Mouse (Mus musculus): Measurements from ENCODE around the gene Slc39a7. TPM values are rescaled to one million over a fixed set of nuclear protein-coding genes. Genes with fewer than 3 reads are reported as not detected.

Gene Slc39a7
- polyA plus RNA-seq, 1 experiment from 2014 or later, result 56.3 TPM

MicroRNA genes within 50 kb of the gene (microRNA counts, 519-probe panel; counts per million panel counts)
- not detected for microRNA mmu-miR-219

Small RNAs within 50 kb of the gene (microRNA-seq; reads per million reads assigned to microRNA genes)
- gene Mir219a-1 (not detected), gene Mir219c (not detected)

Other genes with a start within 250 kb of the Slc39a7 start
- 23.0 and 27.6 TPM in 2 replicates for gene Angptl4, start 249.9 kb downstream of the Slc39a7 start, polyA plus RNA-seq (2015; fragmentation: Nextera tagmentation; extraction: Ambion mirVana)
- gene Kank3, start 221.2 kb downstream of the Slc39a7 start, polyA plus RNA-seq (2015; fragmentation: Nextera tagmentation; extraction: Ambion mirVana), result 10.4 and 12.8 TPM in 2 replicates
- 356 and 444 TPM in 2 replicates for gene Rps28, start 207.1 kb downstream of the Slc39a7 start, polyA plus RNA-seq (2015; fragmentation: Nextera tagmentation; extraction: Ambion mirVana)
- gene Ndufa7, start 207.1 kb downstream of the Slc39a7 start, polyA plus RNA-seq (2015; fragmentation: Nextera tagmentation; extraction: Ambion mirVana), result 240 and 251 TPM in 2 replicates
- gene Cd320, start 188.6 kb downstream of the Slc39a7 start, polyA plus RNA-seq (2015; fragmentation: Nextera tagmentation; extraction: Ambion mirVana), result 14.4 and 14.7 TPM in 2 replicates
- not detected in 2 replicates for gene Gm7029, start 157.8 kb downstream of the Slc39a7 start, polyA plus RNA-seq (2015; fragmentation: Nextera tagmentation; extraction: Ambion mirVana)
- gene Kifc1, start 141.0 kb downstream of the Slc39a7 start, polyA plus RNA-seq (2015; fragmentation: Nextera tagmentation; extraction: Ambion mirVana), result 7.5 and 8.3 TPM in 2 replicates
- 0.35 and 0.38 TPM in 2 replicates for gene Platr17, start 126.5 kb downstream of the Slc39a7 start, polyA plus RNA-seq (2015; fragmentation: Nextera tagmentation; extraction: Ambion mirVana)
- 18.7 and 20.4 TPM in 2 replicates for gene Daxx, start 122.3 kb downstream of the Slc39a7 start, polyA plus RNA-seq (2015; fragmentation: Nextera tagmentation; extraction: Ambion mirVana)
- gene Tapbp, start 115.8 kb downstream of the Slc39a7 start, polyA plus RNA-seq (2015; fragmentation: Nextera tagmentation; extraction: Ambion mirVana), result 33.3 and 35.7 TPM in 2 replicates
- 8.2 and 9.8 TPM in 2 replicates for gene Zbtb22, start 115.8 kb downstream of the Slc39a7 start, polyA plus RNA-seq (2015; fragmentation: Nextera tagmentation; extraction: Ambion mirVana)
- gene Rgl2, start 102.1 kb downstream of the Slc39a7 start, polyA plus RNA-seq (2015; fragmentation: Nextera tagmentation; extraction: Ambion mirVana), result 8.2 and 10.2 TPM in 2 replicates
- gene Pfdn6, start 91.3 kb downstream of the Slc39a7 start, polyA plus RNA-seq (2015; fragmentation: Nextera tagmentation; extraction: Ambion mirVana), result 89.6 and 96.8 TPM in 2 replicates
- gene Wdr46, start 91.0 kb downstream of the Slc39a7 start, polyA plus RNA-seq (2015; fragmentation: Nextera tagmentation; extraction: Ambion mirVana), result 18.4 and 19.3 TPM in 2 replicates
- 2.4 and 2.5 TPM in 2 replicates for gene B3galt4, start 80.2 kb downstream of the Slc39a7 start, polyA plus RNA-seq (2015; fragmentation: Nextera tagmentation; extraction: Ambion mirVana)
- gene Vps52, start 75.9 kb downstream of the Slc39a7 start, polyA plus RNA-seq (2015; fragmentation: Nextera tagmentation; extraction: Ambion mirVana), result 23.3 and 24.6 TPM in 2 replicates
- 939 and 1,010 TPM in 2 replicates for gene Rps18, start 75.7 kb downstream of the Slc39a7 start, polyA plus RNA-seq (2015; fragmentation: Nextera tagmentation; extraction: Ambion mirVana)
- gene H2-K1, start 31.3 kb downstream of the Slc39a7 start, polyA plus RNA-seq (2015; fragmentation: Nextera tagmentation; extraction: Ambion mirVana), result 123 and 165 TPM in 2 replicates
- gene Ring1, start 7.0 kb downstream of the Slc39a7 start, polyA plus RNA-seq (2015; fragmentation: Nextera tagmentation; extraction: Ambion mirVana), result 5.5 and 7.2 TPM in 2 replicates
- 30.7 and 37.0 TPM in 2 replicates for gene H2-Ke6, start 3.6 kb downstream of the Slc39a7 start, polyA plus RNA-seq (2015; fragmentation: Nextera tagmentation; extraction: Ambion mirVana)
- 16.7 and 19.3 TPM in 2 replicates for gene Rxrb, start 130 bp upstream of the Slc39a7 start, polyA plus RNA-seq (2015; fragmentation: Nextera tagmentation; extraction: Ambion mirVana)
- 0.59 and 0.79 TPM in 2 replicates for gene Col11a2, start 7.8 kb upstream of the Slc39a7 start, polyA plus RNA-seq (2015; fragmentation: Nextera tagmentation; extraction: Ambion mirVana)
- 0.17 and 0.40 TPM in 2 replicates for gene H2-Oa, start 60.7 kb upstream of the Slc39a7 start, polyA plus RNA-seq (2015; fragmentation: Nextera tagmentation; extraction: Ambion mirVana)
- 6.4 TPM in 2 replicates for gene H2-DMa, start 87.9 kb upstream of the Slc39a7 start, polyA plus RNA-seq (2015; fragmentation: Nextera tagmentation; extraction: Ambion mirVana)
- gene Brd2, start 91.0 kb upstream of the Slc39a7 start, polyA plus RNA-seq (2015; fragmentation: Nextera tagmentation; extraction: Ambion mirVana), result 37.8 and 40.1 TPM in 2 replicates
- 0.54 and 1.0 TPM in 2 replicates for gene H2-DMb2, start 111.6 kb upstream of the Slc39a7 start, polyA plus RNA-seq (2015; fragmentation: Nextera tagmentation; extraction: Ambion mirVana)
- gene H2-DMb1, start 121.4 kb upstream of the Slc39a7 start, polyA plus RNA-seq (2015; fragmentation: Nextera tagmentation; extraction: Ambion mirVana), result 1.6 and 1.7 TPM in 2 replicates
- 4.2 and 4.8 TPM in 2 replicates for gene Tap1, start 155.9 kb upstream of the Slc39a7 start, polyA plus RNA-seq (2015; fragmentation: Nextera tagmentation; extraction: Ambion mirVana)
- gene Psmb9, start 156.1 kb upstream of the Slc39a7 start, polyA plus RNA-seq (2015; fragmentation: Nextera tagmentation; extraction: Ambion mirVana), result 10.6 and 11.2 TPM in 2 replicates
- gene Psmb8, start 166.0 kb upstream of the Slc39a7 start, polyA plus RNA-seq (2015; fragmentation: Nextera tagmentation; extraction: Ambion mirVana), result 21.9 and 22.8 TPM in 2 replicates
- gene Tap2, start 171.8 kb upstream of the Slc39a7 start, polyA plus RNA-seq (2015; fragmentation: Nextera tagmentation; extraction: Ambion mirVana), result 7.2 and 7.4 TPM in 2 replicates
- 0.31 and 0.51 TPM in 2 replicates for gene H2-Ob, start 207.2 kb upstream of the Slc39a7 start, polyA plus RNA-seq (2015; fragmentation: Nextera tagmentation; extraction: Ambion mirVana)
- 6.6 and 9.3 TPM in 2 replicates for gene H2-Ab1, start 226.0 kb upstream of the Slc39a7 start, polyA plus RNA-seq (2015; fragmentation: Nextera tagmentation; extraction: Ambion mirVana)